Mouse (Mus musculus) intestine, postnatal 0 days (tissue): ENCODE results near the gene Eif2b2. TPM values are rescaled to one million over a fixed set of nuclear protein-coding genes. Genes with fewer than 3 reads are reported as not detected.

Experiments used
- ATAC-seq: fragments of 200-750 bp; cut with Nextera tagmentation; 2 replicates; pipeline ENCODE4 v1.8.0; 2017; ENCODE audit warnings: mild to moderate bottlenecking, moderate TSS enrichment, moderate library complexity
- H3K27ac ChIP-seq: fragments of 300-500 bp; sonication (generic); 2 replicates; pipeline ENCODE4 v1.5.1; 2014; ENCODE audit warnings: mild to moderate bottlenecking, low read depth, low read length, moderate library complexity
- H3K27me3 ChIP-seq: fragments of 300-500 bp; sonication (generic); replicated peaks from 2 replicates; pipeline ENCODE4 v1.6.1; 2014; ENCODE audit warnings: low read length, mixed read lengths; ENCODE audit not compliant: control insufficient read depth, insufficient read depth
- H3K36me3 ChIP-seq: fragments of 300-500 bp; sonication (generic); 2 replicates; pipeline ENCODE4 v1.6.1; 2014; ENCODE audit warnings: mild to moderate bottlenecking, moderate library complexity; ENCODE audit not compliant: control insufficient read depth, insufficient read depth
- H3K4me1 ChIP-seq: fragments of 300-500 bp; sonication (generic); replicated peaks from 2 replicates; pipeline ENCODE4 v1.6.1; 2014; ENCODE audit warnings: antibody characterized with exemption, low read length, mixed read lengths; ENCODE audit not compliant: control insufficient read depth, insufficient read depth
- H3K4me2 ChIP-seq: fragments of 300-500 bp; sonication (generic); replicated peaks from 2 replicates; pipeline ENCODE4 v1.6.1; 2014; ENCODE audit warnings: low read depth, mild to moderate bottlenecking, moderate library complexity
- H3K4me3 ChIP-seq: fragments of 300-500 bp; sonication (generic); 2 replicates; pipeline ENCODE4 v1.5.1; 2014; ENCODE audit warnings: low read depth, low read length
- H3K9ac ChIP-seq: fragments of 300-500 bp; sonication (generic); 2 replicates; pipeline ENCODE4 v1.6.1; 2014; ENCODE audit warnings: mild to moderate bottlenecking, low read depth, low read length
- H3K9me3 ChIP-seq: fragments of 300-500 bp; sonication (generic); 2 replicates; pipeline ENCODE4 v1.6.1; 2016; ENCODE audit warnings: mixed run types; ENCODE audit not compliant: control insufficient read depth
- CTCF ChIP-seq: sonication (generic); IDR thresholded peaks from 2 replicates; pipeline ENCODE4 v1.5.1; 2016; ENCODE audit warnings: low read depth, mild to moderate bottlenecking, control low read depth, antibody characterized with exemption, moderate library complexity
- WGBS: fragments of 180-500 bp; shearing (Covaris S2); extraction: QIAGEN DNeasy Blood & Tissue Kit; methylation state at CpG from one replicate; pipeline ENCODE4 v1.1.7; 2014; 5-methylcytosine and 5-hydroxymethylcytosine counted together
- polyA plus RNA-seq: library from polyadenylated mRNA; unstranded; fragments of >200 nt; fragmentation: Nextera tagmentation; extraction: Ambion mirVana; gene quantifications from 2 replicates; pipeline ENCODE4 v1.2.1, GENCODE M21; 2015

Gene Eif2b2
- polyA plus RNA-seq, 1 experiment from 2014 or later, result 44.9 TPM

DNA sequence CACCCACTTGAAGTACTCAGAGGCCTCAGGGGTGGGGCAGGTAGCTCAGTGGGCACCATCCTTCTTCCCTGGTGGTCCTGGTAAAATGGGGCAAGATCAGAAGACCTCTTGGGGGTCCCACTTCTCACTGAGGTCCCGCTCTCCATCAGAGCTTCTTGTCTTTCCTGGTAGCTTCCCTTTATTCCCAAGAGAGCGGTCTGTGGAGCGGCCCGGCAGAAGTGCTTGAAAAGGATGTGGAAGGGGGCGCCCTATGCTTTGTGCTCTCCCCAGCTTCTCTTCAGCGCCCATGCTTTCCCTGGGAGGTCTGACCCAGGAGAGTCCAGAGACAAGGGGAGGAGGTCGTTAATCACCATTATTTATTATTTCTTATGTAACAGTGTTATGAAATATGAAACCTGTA lies 21.9 kb upstream of the Eif2b2 start:
- Histone ChIP-seq H3K4me3 (no peak overlapping the region), H3K27ac (no peak overlapping the region), H3K4me2 (no peak overlapping the region), H3K9ac (no peak overlapping the region), H3K4me1 (no peaks in the 10 kb centered on the region; the same call in 1 of the 2 replicates), H3K27me3 (no peaks in the 10 kb centered on the region), H3K9me3 (no peaks in the 10 kb centered on the region), H3K36me3 (no peaks in the 10 kb centered on the region)
- no peak for TF ChIP-seq CTCF
- ATAC-seq, result no peak
- WGBS, result 76% methylated on average over 7 of the region's 7 CpGs

DNA sequence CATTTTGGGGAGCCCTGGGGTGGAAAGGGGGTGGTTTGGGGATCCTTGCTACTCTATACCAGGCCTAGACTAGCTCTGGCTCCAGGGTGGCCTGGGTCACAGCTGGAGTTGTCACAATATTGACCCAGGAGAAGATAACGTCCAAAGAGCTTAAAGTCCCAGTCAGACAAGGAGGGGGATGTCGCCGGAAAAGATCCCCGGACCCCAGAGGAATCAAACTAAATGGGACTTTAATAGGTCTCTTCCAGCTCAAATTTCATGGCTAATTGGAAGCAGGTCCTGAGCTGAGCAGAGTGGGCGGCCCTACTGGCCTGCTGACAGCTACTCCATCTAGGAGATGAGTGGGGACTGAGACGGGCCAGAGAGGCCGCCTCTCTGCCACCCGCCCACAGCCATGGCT lies 21.3 kb upstream of the Eif2b2 start:
- no peak for ATAC-seq
- H3K27me3 ChIP-seq, result no peaks in the 10 kb centered on the region
- no peak overlapping the region for H3K9ac ChIP-seq
- TF ChIP-seq CTCF, result no peak
- 47% methylated on average over 8 of the region's 8 CpGs for WGBS
- H3K4me1 ChIP-seq, result no peaks in the 10 kb centered on the region; the same call in 1 of the 2 replicates
- H3K36me3 ChIP-seq, result no peaks in the 10 kb centered on the region
- H3K4me2 ChIP-seq, result no peak overlapping the region
- H3K27ac ChIP-seq, result no peak overlapping the region
- no peak overlapping the region for H3K4me3 ChIP-seq
- H3K9me3 ChIP-seq, result no peaks in the 10 kb centered on the region

GRCm38 (mm10) chr12:85199954-85200353 lies 19.3 kb upstream of the Eif2b2 start:
- Histone ChIP-seq H3K9me3 (no peaks in the 10 kb centered on the region), H3K27me3 (no peaks in the 10 kb centered on the region), H3K27ac (no peak overlapping the region), H3K4me2 (no peak overlapping the region), H3K36me3 (no peaks in the 10 kb centered on the region), H3K4me3 (no peak overlapping the region), H3K4me1 (no peaks in the 10 kb centered on the region), H3K9ac (no peak overlapping the region)
- ATAC-seq, result no peak
- TF ChIP-seq CTCF, result no peak
- 78% methylated on average over 1 of the region's 1 CpGs for WGBS

- 49% methylated on average over 24 of the region's 24 CpGs for WGBS
- H3K27me3 ChIP-seq, result no peaks in the 10 kb centered on the region
- H3K9ac ChIP-seq, result no peak overlapping the region
- ATAC-seq, result no peak
- peak; percentile 11; the same call in 1 of the 2 replicates for TF ChIP-seq CTCF
- H3K27ac ChIP-seq, result no peak overlapping the region
- no peaks in the 10 kb centered on the region for H3K36me3 ChIP-seq
- H3K4me1 ChIP-seq, result no peaks in the 10 kb centered on the region
- H3K4me3 ChIP-seq, result no peak overlapping the region
- H3K9me3 ChIP-seq, result no peaks in the 10 kb centered on the region
- H3K4me2 ChIP-seq, result no peak overlapping the region
Observed at GRCm38 (mm10) chr12:85200929-85201829, 18.1 kb upstream of the Eif2b2 start.

GRCm38 (mm10) chr12:85201830-85202147 lies 17.5 kb upstream of the Eif2b2 start:
- WGBS, result 81% methylated on average over 2 of the region's 2 CpGs
- Histone ChIP-seq H3K27me3 (no peaks in the 10 kb centered on the region), H3K4me1 (no peaks in the 10 kb centered on the region), H3K9me3 (no peaks in the 10 kb centered on the region), H3K27ac (no peak overlapping the region), H3K4me2 (no peak overlapping the region), H3K9ac (no peak overlapping the region), H3K36me3 (no peaks in the 10 kb centered on the region), H3K4me3 (no peak overlapping the region)
- no peak for TF ChIP-seq CTCF
- ATAC-seq, result no peak

- no peaks in the 10 kb centered on the region for H3K27me3 ChIP-seq
- no peak overlapping the region for H3K4me2 ChIP-seq
- no peak overlapping the region for H3K27ac ChIP-seq
- no peak for ATAC-seq
- H3K4me3 ChIP-seq, result no peak overlapping the region
- H3K4me1 ChIP-seq, result no peaks in the 10 kb centered on the region
- no peak for TF ChIP-seq CTCF
- WGBS, result 81% methylated on average over 7 of the region's 7 CpGs
- H3K9ac ChIP-seq, result no peak overlapping the region
- no peaks in the 10 kb centered on the region for H3K9me3 ChIP-seq
- H3K36me3 ChIP-seq, result no peaks in the 10 kb centered on the region
Observed at GRCm38 (mm10) chr12:85202191-85202590, 17.1 kb upstream of the Eif2b2 start.
